Mouse (Mus musculus): Measurements from ENCODE around the gene Lrrc8b.

DNA sequence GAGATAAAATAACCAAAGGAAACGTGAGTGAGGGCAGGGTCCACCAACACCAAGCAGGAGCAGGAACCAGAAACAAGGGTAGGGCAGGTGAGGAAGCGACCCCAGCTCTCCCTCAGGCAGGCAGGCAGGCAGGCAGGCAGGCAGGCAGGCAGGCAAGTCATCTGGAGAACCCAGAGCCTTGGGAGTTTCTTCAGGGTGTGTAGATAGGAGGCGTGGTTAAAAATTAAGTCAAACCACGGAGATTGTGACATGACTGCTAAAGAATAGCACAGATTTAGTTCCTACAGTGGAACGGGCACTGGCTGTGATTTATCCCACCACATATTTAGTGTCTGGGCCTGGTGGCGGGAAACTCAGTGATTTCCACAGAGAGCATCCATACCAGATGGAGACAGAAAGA lies 30.1 kb downstream of the Lrrc8b start:
- no peak for TF ChIP-seq GATA1 (IDR thresholded peaks at IDR 0.05; ENCODE audit: borderline replicate concordance, low read length)
- TF ChIP-seq CTCF (IDR thresholded peaks at IDR 0.05; ENCODE audit: low read depth, low read length): no peak
- no peak for TF ChIP-seq TAL1 (conservative IDR thresholded peaks at IDR 0.05; ENCODE audit: low read depth, low read length)
- TF ChIP-seq POLR2AphosphoS5 (IDR thresholded peaks at IDR 0.05; ENCODE audit: insufficient replicate concordance, low read depth, low read length): no peak

All from G1E (cell line).